Mouse (Mus musculus) erythroblast, embryonic 14.5 days (primary cell): ENCODE results near the gene Vsx2. TPM values are rescaled to one million over a fixed set of nuclear protein-coding genes. Genes with fewer than 3 reads are reported as not detected.
"Not testable (repeated sequence)": the region's sequence is repeated elsewhere in the genome, so short reads cannot be mapped to it uniquely, and the experiment has no call there.

Source experiments
- H3K27me3 ChIP-seq: 2 replicates; pipeline ENCODE4 v1.6.1; 2012; ENCODE audit warnings: inconsistent platforms; ENCODE audit not compliant: control insufficient read depth
- H3K36me3 ChIP-seq: 2 replicates; pipeline ENCODE4 v1.6.1; 2012; ENCODE audit warnings: mild to moderate bottlenecking, inconsistent platforms; ENCODE audit not compliant: control insufficient read depth
- H3K4me1 ChIP-seq: 2 replicates; pipeline ENCODE4 v1.6.1; 2012; ENCODE audit warnings: inconsistent platforms; ENCODE audit not compliant: control insufficient read depth
- H3K4me3 ChIP-seq: replicated peaks from 2 replicates; pipeline ENCODE3; 2012; ENCODE audit warnings: moderate library complexity, mild to moderate bottlenecking, inconsistent platforms
- H3K9me3 ChIP-seq: 2 replicates; pipeline ENCODE4 v1.6.1; 2012; ENCODE audit warnings: low read length, inconsistent platforms, mixed read lengths; ENCODE audit not compliant: control insufficient read depth
- GATA1 ChIP-seq: IDR thresholded peaks from 2 replicates; pipeline ENCODE4 v1.6.1; 2012; ENCODE audit warnings: low read length, inconsistent platforms, mixed read lengths
- TAL1 ChIP-seq: IDR thresholded peaks from 3 replicates; pipeline ENCODE4 v1.6.1; 2012; ENCODE audit warnings: low read length, inconsistent platforms, mixed read lengths
- polyA plus RNA-seq: library from polyadenylated mRNA; stranded (reverse); fragments of >175 nt; gene quantifications from 2 replicates; pipeline ENCODE4 v1.2.3, GENCODE M21; 2012

The Vsx2 gene
- not detected in 2 replicates for polyA plus RNA-seq

DNA sequence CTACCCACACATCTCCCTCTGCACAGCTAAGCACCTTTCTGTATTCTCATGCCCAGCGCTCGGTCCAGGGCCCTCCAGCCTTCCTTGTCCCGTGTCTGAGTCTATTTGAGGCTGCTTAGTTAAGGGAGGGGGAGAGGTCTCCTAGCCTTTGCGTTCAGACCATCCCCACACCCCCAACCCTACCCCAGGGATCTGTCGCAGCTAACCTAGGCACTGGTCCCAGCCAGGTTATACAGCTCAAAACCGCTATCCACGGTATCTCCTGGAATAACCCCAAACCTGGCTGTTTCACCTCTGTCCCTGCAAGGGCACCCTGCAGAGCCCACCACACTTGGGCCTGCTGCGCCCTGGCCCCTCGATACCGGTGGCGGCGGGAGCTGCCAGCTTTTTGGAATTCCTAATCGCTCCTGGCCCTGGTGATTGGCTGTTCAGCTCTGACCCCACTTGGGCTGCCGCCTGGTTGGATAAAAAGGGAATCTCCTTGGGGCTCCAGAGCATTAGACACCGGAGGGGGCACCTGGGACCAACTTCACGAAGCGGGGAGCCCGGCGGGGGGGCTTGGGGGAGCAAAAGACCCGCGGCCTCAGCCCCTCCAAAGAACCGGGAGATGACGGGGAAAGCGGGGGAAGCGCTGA lies at the start of gene Vsx2:
Vsx2 (plus strand) TSS at position 427 of the 635 bp plus-strand sequence.
- Histone ChIP-seq H3K9me3 (peaks cover 2% of the 10 kb centered on the region; the same call in 1 of the 2 replicates), H3K36me3 (no peaks in the 10 kb centered on the region), H3K4me1 (no peaks in the 10 kb centered on the region), H3K4me3 (no peak within 1 kb of the TSS), H3K27me3 (peaks cover 82% of the 10 kb centered on the region)
- TF ChIP-seq GATA1 (no peak), TAL1 (no peak)

DNA sequence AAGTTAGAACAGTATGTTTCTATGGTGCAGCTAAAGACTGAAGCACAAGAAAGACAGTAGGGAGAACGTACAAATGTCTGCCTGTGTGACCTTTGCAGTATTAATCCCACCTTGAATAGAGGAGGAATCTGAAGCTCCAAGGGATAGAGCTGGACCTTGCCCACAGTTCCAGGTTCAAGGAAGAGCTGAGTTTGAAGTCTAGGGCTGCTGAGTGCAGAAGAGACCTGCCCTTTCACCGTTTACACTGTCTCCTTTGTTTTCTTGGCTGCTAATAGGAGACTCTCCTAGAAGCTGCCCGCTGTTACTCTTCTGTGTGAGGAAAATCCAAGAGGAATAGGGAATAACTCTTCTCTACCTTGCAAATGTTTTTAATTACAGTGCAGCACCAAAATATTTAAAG lies 45.8 kb upstream of the Vsx2 start:
- TF ChIP-seq TAL1 (no peak), GATA1 (no peak)
- Histone ChIP-seq H3K36me3 (peaks cover 57% of the 10 kb centered on the region), H3K4me3 (no peak overlapping the region), H3K27me3 (no peaks in the 10 kb centered on the region), H3K9me3 (no peaks in the 10 kb centered on the region), H3K4me1 (peaks cover 1% of the 10 kb centered on the region; the same call in 1 of the 2 replicates)

DNA sequence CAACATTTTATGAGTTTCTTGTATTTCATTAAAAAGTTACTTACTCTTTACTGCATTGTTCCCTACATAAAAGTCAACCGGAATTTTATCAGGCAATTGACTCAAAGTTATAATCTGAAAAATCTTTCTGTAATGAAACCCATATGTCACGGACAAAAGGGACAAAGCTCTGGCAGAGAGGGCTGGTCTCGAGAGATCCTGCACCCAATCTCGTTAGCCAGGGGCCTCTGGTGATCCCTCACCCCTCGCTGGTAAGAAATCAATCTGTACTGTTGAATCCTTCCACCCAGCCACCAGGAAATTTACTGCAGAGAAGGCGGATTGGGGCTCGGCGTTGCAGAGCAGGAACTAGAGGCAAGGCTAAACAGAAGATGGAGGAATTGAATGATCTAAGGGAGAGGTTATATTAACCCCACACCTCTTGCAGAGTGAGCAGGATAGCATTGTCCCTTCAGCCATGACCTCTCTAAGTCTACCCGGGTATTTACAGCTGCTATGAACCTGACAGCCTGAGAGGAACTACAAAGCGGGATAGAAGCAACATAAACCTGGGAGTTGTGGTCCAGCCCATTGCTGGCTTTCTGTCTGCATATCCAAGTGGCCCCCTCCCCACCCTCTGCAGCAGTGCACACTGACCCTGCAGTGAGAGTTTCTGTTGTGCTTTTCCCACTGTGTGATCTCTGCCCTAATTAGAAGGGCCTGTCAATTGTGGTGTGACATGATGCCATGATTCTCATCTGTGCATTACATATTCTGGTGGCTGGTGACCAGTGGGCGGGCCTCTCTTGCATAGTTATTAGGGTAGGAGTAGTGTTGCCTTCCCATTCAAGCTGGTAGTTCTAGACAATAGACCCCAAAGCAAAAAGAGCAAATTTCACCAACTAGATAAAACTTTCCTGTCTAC lies 45.2 kb upstream of the Vsx2 start:
- no peak overlapping the region for H3K4me3 ChIP-seq
- peaks cover 58% of the 10 kb centered on the region for H3K36me3 ChIP-seq
- no peaks in the 10 kb centered on the region for H3K4me1 ChIP-seq
- H3K27me3 ChIP-seq: no peaks in the 10 kb centered on the region
- TF ChIP-seq GATA1: no peak
- no peak for TF ChIP-seq TAL1
- H3K9me3 ChIP-seq: no peaks in the 10 kb centered on the region

DNA sequence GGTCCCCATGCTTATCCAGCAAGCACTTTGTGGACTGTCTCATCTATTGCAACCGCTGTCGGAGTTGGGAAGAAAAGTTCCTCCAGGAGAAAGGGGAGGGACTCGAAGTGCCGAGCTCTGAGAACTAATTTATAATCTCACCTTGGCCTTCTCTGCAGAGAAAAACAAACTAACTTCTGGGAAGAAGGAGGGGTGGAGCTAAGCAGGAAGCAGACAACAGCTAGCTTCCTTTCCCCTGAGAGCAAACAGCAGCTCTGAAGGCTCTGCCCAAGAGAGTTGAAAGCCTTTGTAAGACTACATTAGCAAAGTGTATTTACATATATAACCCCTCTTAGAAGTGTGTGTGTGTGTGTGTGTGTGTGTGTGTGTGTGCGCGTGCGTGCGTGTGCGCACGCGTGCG lies 44.1 kb upstream of the Vsx2 start:
- Histone ChIP-seq H3K27me3 (no peaks in the 10 kb centered on the region), H3K4me3 (no peak overlapping the region), H3K36me3 (peaks cover 62% of the 10 kb centered on the region), H3K9me3 (no peaks in the 10 kb centered on the region), H3K4me1 (no peaks in the 10 kb centered on the region; the same call in 1 of the 2 replicates)
- TF ChIP-seq GATA1 (no peak), TAL1 (no peak)

DNA sequence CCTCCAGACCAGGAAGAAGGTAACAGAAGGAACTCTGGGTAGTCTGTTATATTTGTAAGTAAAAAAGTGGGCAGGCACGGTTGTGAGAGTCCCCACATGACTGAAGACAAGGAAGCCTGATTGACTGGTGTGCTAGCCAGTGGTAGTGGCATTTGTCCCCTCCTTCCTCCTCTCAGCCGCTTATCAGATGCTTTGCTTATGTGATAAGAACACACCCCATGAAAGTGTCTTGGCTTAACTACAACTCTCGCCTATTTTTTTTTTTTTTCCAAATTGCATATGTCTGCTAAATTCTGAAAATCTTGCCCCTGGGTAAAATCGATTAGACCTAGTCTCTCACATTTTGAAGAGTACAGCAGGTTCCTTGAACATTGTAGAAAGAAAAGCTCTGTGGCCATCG lies 39.1 kb upstream of the Vsx2 start:
- Histone ChIP-seq H3K4me3 (no peak overlapping the region), H3K36me3 (peaks cover 67% of the 10 kb centered on the region)
- TF ChIP-seq TAL1 (no peak), GATA1 (no peak)

DNA sequence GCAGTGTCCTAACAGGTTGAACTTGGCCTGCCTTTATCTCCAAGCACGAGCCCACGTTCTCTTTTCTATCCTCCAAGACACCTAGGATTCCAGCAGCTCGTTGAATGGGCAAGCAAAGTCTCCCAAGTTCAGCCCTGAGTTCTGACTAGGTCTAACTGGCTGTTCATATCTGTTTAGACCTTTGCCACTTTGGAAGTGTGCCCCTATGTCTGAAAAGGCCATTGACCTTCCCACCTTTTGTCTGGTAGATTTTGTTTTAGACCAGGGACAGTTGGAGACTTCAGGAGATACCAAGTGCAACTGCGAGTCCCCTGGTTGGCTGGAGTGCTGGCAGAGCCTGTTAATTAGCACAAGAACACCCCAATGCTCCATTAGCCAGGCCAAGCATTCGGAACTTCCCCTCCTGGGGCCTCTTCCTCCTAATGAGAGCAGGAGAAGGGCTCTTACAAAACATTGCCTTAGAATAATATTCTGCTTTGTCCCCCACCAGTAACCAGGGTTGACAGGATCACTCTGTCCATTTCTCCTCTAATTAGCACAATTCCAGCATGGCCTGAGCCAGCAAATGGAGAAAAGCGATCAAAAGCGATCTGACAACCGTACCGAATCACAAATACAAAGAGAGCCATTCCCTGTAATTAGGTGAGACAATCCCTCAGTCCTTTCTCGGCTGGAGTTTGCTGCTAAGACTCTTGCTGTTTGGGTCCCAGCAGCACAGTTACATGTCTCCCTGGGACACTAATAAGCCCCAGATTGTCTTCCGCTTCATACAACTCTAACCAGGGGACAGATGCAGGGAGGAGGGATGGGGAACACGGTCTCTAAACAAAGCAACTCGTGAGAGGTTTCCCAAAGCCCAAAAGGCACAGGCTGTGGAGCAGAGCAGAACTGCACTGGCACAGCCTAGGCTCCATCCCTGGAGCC lies 37.4 kb upstream of the Vsx2 start:
- Histone ChIP-seq H3K4me3 (no peak overlapping the region), H3K4me1 (no peaks in the 10 kb centered on the region; the same call in 1 of the 2 replicates), H3K9me3 (no peaks in the 10 kb centered on the region), H3K36me3 (peaks cover 64% of the 10 kb centered on the region), H3K27me3 (no peaks in the 10 kb centered on the region)
- no peak for TF ChIP-seq GATA1
- TF ChIP-seq TAL1: no peak

More for the DNA sequence above, 39.1 kb upstream of the Vsx2 start:
- no peaks in the 10 kb centered on the region; the same call in 1 of the 2 replicates for H3K4me1 ChIP-seq
- H3K9me3 ChIP-seq: no peaks in the 10 kb centered on the region
- no peaks in the 10 kb centered on the region for H3K27me3 ChIP-seq

DNA sequence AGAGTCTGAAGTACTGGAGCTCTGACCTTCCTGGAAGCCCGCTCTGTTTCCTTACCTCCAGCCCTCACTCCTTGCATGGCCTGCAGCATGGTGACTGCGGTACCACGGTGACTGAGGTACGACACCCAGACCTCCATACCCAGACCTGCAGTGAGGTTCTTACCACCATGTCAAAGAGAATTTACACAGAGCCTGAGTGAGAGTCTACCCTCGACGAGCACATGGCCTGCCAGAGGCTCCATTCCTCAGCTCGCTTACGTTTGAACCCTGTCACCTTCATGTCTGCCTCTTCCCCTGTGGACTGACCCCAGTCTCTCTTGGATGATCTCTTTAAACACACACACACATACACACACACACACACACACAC lies 36.7 kb upstream of the Vsx2 start:
- Histone ChIP-seq H3K4me1 (no peaks in the 10 kb centered on the region; the same call in 1 of the 2 replicates), H3K9me3 (no peaks in the 10 kb centered on the region), H3K4me3 (no peak overlapping the region), H3K27me3 (no peaks in the 10 kb centered on the region), H3K36me3 (peaks cover 63% of the 10 kb centered on the region)
- TF ChIP-seq GATA1 (no peak), TAL1 (no peak)

DNA sequence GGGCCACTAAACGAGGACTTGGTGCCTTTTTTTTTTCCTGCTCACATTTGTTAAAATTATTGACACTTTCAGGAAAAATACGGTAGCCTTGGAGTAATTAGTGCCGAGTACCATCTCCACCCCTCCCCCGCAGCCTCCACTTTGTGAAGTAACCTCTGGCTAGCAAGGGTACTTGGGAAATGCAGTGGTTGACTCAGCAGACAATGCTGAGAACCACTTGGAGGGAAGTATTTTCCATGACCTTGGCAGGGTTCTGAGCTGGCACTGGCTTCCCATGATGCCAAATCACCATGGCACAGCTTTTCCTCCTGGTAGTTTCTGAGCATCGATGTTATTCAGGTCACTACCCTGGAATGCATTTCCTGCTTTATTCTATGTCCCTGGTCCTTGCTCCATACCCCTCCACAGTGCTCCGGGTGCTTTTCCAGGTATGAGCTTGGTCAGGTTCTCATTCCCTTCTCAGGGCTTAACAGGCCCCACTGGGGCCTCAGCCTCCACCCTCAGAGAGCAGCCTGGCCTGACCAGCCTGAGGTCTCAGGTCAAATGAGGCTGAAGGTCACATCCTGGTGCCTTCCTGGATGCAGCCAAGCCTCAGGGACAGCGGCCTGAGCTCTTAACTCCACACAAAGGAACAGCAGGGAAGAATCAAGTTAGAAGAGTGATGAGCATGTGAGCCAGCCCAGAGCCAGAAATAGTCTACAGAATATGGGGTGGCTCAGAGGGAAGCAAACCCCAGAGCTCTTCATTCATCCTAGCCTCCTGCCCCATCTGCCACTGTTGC lies 35.7 kb upstream of the Vsx2 start:
- peaks cover 65% of the 10 kb centered on the region for H3K36me3 ChIP-seq
- no peaks in the 10 kb centered on the region for H3K9me3 ChIP-seq
- TF ChIP-seq GATA1 (no peak), TAL1 (no peak)
- no peak overlapping the region for H3K4me3 ChIP-seq
- H3K27me3 ChIP-seq: no peaks in the 10 kb centered on the region
- no peaks in the 10 kb centered on the region; the same call in 1 of the 2 replicates for H3K4me1 ChIP-seq

DNA sequence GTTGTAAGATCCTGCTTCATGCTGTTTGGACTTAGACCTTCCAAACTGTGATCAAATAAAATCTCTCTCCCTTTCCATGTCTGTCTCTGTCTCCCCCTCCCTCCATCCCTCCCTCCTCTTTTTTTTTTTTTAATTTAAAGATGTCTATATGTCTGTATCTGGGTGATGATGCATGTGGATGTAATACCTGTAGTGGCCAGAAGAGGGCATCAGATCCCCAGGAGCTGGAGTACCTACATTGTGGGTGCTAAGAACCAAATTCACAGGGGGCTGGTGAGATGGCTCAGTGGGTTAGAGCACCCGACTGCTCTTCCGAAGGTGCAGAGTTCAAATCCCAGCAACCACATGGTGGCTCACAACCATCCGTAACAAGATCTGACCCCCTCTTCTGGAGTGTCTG lies 30.0 kb upstream of the Vsx2 start:
- H3K4me1 ChIP-seq, H3K9me3 ChIP-seq, H3K4me3 ChIP-seq, H3K27me3 ChIP-seq: not testable (repeated sequence)
- H3K36me3 ChIP-seq: peaks cover 22% of the 10 kb centered on the region
